Mouse (Mus musculus) left cerebral cortex, postnatal 4 days (tissue): ENCODE data around the gene Srpx2. TPM values are rescaled to one million over a fixed set of nuclear protein-coding genes. Genes with fewer than 3 reads are reported as not detected.

ENCODE experiments used
- total RNA-seq, 2 experiments: library from RNA; stranded (reverse); gene quantifications; 2 replicates each; pipeline ENCODE4 v1.2.3; 2021

Srpx2 gene
- total RNA-seq, 2 experiments from 2014 or later = 0.50 to 0.84 TPM

Other genes with a start within 250 kb of the Srpx2 start
- 10 to 100 TPM; 93.4 to 96.2 TPM for gene Pcdh19, start 219.4 kb upstream of the Srpx2 start, total RNA-seq
- gene Tnmd, start 57.4 kb upstream of the Srpx2 start, total RNA-seq = under 1 TPM in 1 of 2 experiments, not detected in 1; 0.28 TPM
- 10 to 100 TPM; 86.6 to 92.0 TPM for gene Tspan6, start 10.0 kb upstream of the Srpx2 start, total RNA-seq
- gene Sytl4, start 73.4 kb downstream of the Srpx2 start, total RNA-seq = under 1 TPM; 0.44 to 0.91 TPM
- 100 to 1,000 TPM in 1 of 2 experiments, 10 to 100 TPM in 1; 96.9 to 108 TPM for gene Cstf2, start 150.8 kb downstream of the Srpx2 start, total RNA-seq